Mouse (Mus musculus): ENCODE measurements around the gene Sox2. TPM values are rescaled to one million over a fixed set of nuclear protein-coding genes. Genes with fewer than 3 reads are reported as not detected.

The Sox2 gene
- polyA plus RNA-seq, 1 experiment, result not detected

- Histone ChIP-seq H3K27ac (ENCODE audit: insufficient read depth, low read length) (no peak overlapping the region), H3K36me3 (ENCODE audit: control insufficient read depth, insufficient read depth, low read length) (no peaks in the 10 kb centered on the region), H3K27me3 (ENCODE audit: control insufficient read depth, insufficient read depth, low read length) (no peaks in the 10 kb centered on the region), H3K4me1 (ENCODE audit: control insufficient read depth, insufficient read depth, insufficient read length) (no peaks in the 10 kb centered on the region), H3K4me3 (ENCODE audit: extremely low read depth, insufficient read depth, insufficient read length) (no peak overlapping the region)
- no peak for TF ChIP-seq CTCF (IDR thresholded peaks at IDR 0.05; ENCODE audit: extremely low read depth, insufficient read depth, insufficient read length, insufficient replicate concordance)
- TF ChIP-seq POLR2A (IDR thresholded peaks at IDR 0.05; ENCODE audit: low read depth, low read length), result no peak
- no peak for DNase-seq (ENCODE audit: low read depth in 1 of 2, low spot score in 2 of 2)
- WGBS, result 75% methylated on average over 8 of the region's 8 CpGs
These were observed 23.7 kb upstream of the Sox2 start for GRCm38 (mm10) chr3:34626521-34626920.

GRCm38 (mm10) chr3:34630031-34630430 is 20.2 kb upstream of the Sox2 start:
- DNase-seq (ENCODE audit: low read depth in 1 of 2, low spot score in 2 of 2), result no peak
- Histone ChIP-seq H3K4me1 (ENCODE audit: control insufficient read depth, insufficient read depth, insufficient read length) (no peaks in the 10 kb centered on the region), H3K27ac (ENCODE audit: insufficient read depth, low read length) (no peak overlapping the region), H3K36me3 (ENCODE audit: control insufficient read depth, insufficient read depth, low read length) (no peaks in the 10 kb centered on the region), H3K27me3 (ENCODE audit: control insufficient read depth, insufficient read depth, low read length) (no peaks in the 10 kb centered on the region), H3K4me3 (ENCODE audit: extremely low read depth, insufficient read depth, insufficient read length) (no peak overlapping the region)
- WGBS, result 76% methylated on average over 8 of the region's 8 CpGs
- TF ChIP-seq CTCF (IDR thresholded peaks at IDR 0.05; ENCODE audit: extremely low read depth, insufficient read depth, insufficient read length, insufficient replicate concordance), result no peak
- no peak for TF ChIP-seq POLR2A (IDR thresholded peaks at IDR 0.05; ENCODE audit: low read depth, low read length)

DNA sequence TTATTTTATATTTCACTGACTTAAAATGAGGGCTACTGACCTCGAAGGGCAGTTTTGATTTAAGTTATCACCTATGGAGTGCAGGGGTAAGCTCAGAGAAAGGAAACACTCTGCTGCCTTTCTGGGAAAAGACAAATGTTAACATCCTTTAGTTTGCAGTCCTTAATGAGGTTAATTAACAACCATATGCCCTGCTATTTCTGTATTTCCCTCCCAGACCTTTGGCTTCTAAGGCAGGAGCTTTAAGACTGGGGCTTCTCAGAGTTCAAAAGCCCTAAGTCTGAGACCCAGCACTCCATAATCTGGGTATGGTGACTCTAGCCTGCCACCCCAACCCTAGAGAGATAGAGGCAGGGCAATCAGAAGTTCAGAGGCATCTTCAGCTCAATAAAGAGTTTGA is 19.5 kb upstream of the Sox2 start:
- no peak for TF ChIP-seq CTCF (IDR thresholded peaks at IDR 0.05; ENCODE audit: extremely low read depth, insufficient read depth, insufficient read length, insufficient replicate concordance)
- TF ChIP-seq POLR2A (IDR thresholded peaks at IDR 0.05; ENCODE audit: low read depth, low read length), result no peak
- H3K4me1 ChIP-seq (ENCODE audit: control insufficient read depth, insufficient read depth, insufficient read length), result no peaks in the 10 kb centered on the region
- DNase-seq (ENCODE audit: low read depth in 1 of 2, low spot score in 2 of 2), result no peak
- H3K4me3 ChIP-seq (ENCODE audit: extremely low read depth, insufficient read depth, insufficient read length), result no peak overlapping the region
- no peaks in the 10 kb centered on the region for H3K36me3 ChIP-seq (ENCODE audit: control insufficient read depth, insufficient read depth, low read length)
- H3K27me3 ChIP-seq (ENCODE audit: control insufficient read depth, insufficient read depth, low read length), result no peaks in the 10 kb centered on the region
- H3K27ac ChIP-seq (ENCODE audit: insufficient read depth, low read length), result no peak overlapping the region
- WGBS, result 56% methylated on average over 1 of the region's 1 CpGs

DNA sequence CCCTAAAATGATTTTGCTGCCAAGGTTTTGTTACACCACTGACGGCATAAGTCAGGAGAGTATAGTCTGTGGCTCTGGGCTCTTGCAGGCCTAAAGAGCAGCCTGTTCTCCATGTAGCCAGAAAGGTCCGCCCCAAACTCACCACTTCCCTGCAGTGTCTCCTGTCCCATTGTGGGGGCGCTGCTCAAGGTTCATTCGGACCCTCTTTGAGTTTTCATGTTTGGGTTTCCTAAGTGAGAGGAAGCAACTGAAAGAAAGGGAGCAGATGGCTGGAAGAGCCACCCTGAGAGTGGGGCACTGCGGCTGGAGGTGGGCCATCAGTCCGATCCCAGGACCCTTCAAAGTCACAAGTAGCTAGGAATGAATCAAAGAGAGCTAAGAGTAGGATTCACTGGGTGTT is 13.2 kb upstream of the Sox2 start:
- no peak overlapping the region for H3K27ac ChIP-seq (ENCODE audit: insufficient read depth, low read length)
- peaks cover 7% of the 10 kb centered on the region for H3K27me3 ChIP-seq (ENCODE audit: control insufficient read depth, insufficient read depth, low read length)
- H3K36me3 ChIP-seq (ENCODE audit: control insufficient read depth, insufficient read depth, low read length), result no peaks in the 10 kb centered on the region
- H3K4me1 ChIP-seq (ENCODE audit: control insufficient read depth, insufficient read depth, insufficient read length), result no peaks in the 10 kb centered on the region
- no peak for DNase-seq (ENCODE audit: low read depth in 1 of 2, low spot score in 2 of 2)
- TF ChIP-seq POLR2A (IDR thresholded peaks at IDR 0.05; ENCODE audit: low read depth, low read length) (no peak), CTCF (IDR thresholded peaks at IDR 0.05; ENCODE audit: extremely low read depth, insufficient read depth, insufficient read length, insufficient replicate concordance) (no peak)
- WGBS, result 63% methylated on average over 6 of the region's 6 CpGs
- H3K4me3 ChIP-seq (ENCODE audit: extremely low read depth, insufficient read depth, insufficient read length), result no peak overlapping the region

GRCm38 (mm10) chr3:34637481-34637880 is 12.7 kb upstream of the Sox2 start:
- Histone ChIP-seq H3K4me3 (ENCODE audit: extremely low read depth, insufficient read depth, insufficient read length) (no peak overlapping the region), H3K27ac (ENCODE audit: insufficient read depth, low read length) (no peak overlapping the region), H3K36me3 (ENCODE audit: control insufficient read depth, insufficient read depth, low read length) (no peaks in the 10 kb centered on the region), H3K27me3 (ENCODE audit: control insufficient read depth, insufficient read depth, low read length) (peaks cover 8% of the 10 kb centered on the region), H3K4me1 (ENCODE audit: control insufficient read depth, insufficient read depth, insufficient read length) (no peaks in the 10 kb centered on the region)
- no peak for DNase-seq (ENCODE audit: low read depth in 1 of 2, low spot score in 2 of 2)
- 36% methylated on average over 5 of the region's 5 CpGs for WGBS
- TF ChIP-seq CTCF (IDR thresholded peaks at IDR 0.05; ENCODE audit: extremely low read depth, insufficient read depth, insufficient read length, insufficient replicate concordance) (no peak), POLR2A (IDR thresholded peaks at IDR 0.05; ENCODE audit: low read depth, low read length) (no peak)

DNA sequence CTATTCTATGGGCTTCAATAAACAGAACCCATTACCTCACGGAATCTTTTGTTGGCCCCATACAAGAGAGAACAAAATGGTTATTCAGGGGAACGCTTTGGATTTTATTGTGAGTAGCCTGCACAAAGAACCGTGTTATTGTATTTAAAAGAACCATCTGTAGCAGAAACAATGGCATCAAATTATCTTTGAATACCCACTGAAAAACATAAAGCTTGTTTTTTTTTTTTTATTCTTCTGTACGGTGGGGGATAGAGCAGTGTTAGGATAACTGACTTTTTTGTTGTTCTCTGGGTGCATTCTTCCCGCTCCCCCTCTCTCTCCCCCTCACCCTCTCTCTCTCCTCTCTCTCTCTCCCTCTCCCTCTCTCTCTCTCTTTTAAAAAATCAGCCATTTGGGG is 12.3 kb upstream of the Sox2 start:
- WGBS, result 50% methylated on average over 5 of the region's 5 CpGs
- H3K27ac ChIP-seq (ENCODE audit: insufficient read depth, low read length), result no peak overlapping the region
- no peaks in the 10 kb centered on the region for H3K36me3 ChIP-seq (ENCODE audit: control insufficient read depth, insufficient read depth, low read length)
- H3K4me3 ChIP-seq (ENCODE audit: extremely low read depth, insufficient read depth, insufficient read length), result no peak overlapping the region
- no peak for DNase-seq (ENCODE audit: low read depth in 1 of 2, low spot score in 2 of 2)
- peaks cover 8% of the 10 kb centered on the region for H3K27me3 ChIP-seq (ENCODE audit: control insufficient read depth, insufficient read depth, low read length)
- no peaks in the 10 kb centered on the region for H3K4me1 ChIP-seq (ENCODE audit: control insufficient read depth, insufficient read depth, insufficient read length)
- TF ChIP-seq POLR2A (IDR thresholded peaks at IDR 0.05; ENCODE audit: low read depth, low read length), result no peak

DNA sequence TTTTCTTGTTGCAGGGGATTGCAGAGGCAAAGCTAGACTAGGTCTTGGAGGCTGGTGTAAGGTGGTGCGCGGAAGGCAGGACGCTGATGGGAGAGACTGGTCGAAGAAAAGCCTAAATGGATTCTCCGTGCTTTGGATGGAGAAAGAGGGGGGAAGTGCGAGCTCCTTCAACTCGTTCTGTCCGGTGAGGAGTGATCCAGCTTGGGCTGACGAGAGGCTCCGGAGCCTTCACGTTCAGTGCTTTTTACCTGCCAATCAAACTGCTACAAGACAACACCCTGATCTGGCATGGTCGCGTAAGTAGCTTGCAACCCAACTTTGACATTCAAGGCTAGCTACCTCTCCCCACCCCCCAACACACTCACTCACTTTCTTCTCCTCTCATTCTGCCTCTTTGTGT is 11.9 kb upstream of the Sox2 start:
- TF ChIP-seq POLR2A (IDR thresholded peaks at IDR 0.05; ENCODE audit: low read depth, low read length) (no peak), CTCF (IDR thresholded peaks at IDR 0.05; ENCODE audit: extremely low read depth, insufficient read depth, insufficient read length, insufficient replicate concordance) (no peak)
- peaks cover 10% of the 10 kb centered on the region for H3K27me3 ChIP-seq (ENCODE audit: control insufficient read depth, insufficient read depth, low read length)
- no peak for DNase-seq (ENCODE audit: low read depth in 1 of 2, low spot score in 2 of 2)
- 14% methylated on average over 13 of the region's 13 CpGs for WGBS
- no peak overlapping the region for H3K27ac ChIP-seq (ENCODE audit: insufficient read depth, low read length)
- H3K4me3 ChIP-seq (ENCODE audit: extremely low read depth, insufficient read depth, insufficient read length), result no peak overlapping the region
- no peaks in the 10 kb centered on the region for H3K36me3 ChIP-seq (ENCODE audit: control insufficient read depth, insufficient read depth, low read length)
- no peaks in the 10 kb centered on the region for H3K4me1 ChIP-seq (ENCODE audit: control insufficient read depth, insufficient read depth, insufficient read length)
